Mouse (Mus musculus) liver, adult 2 months (tissue): Measurements from ENCODE around the gene Cfap54.

Experiments
- CTCF ChIP-seq: fragments of 200-500 bp; IDR thresholded peaks from 2 replicates; pipeline ENCODE4 v1.5.1; 2011; ENCODE audit warnings: low read depth, low read length, control low read depth
- POLR2A ChIP-seq: fragments of 200-500 bp; IDR thresholded peaks from 2 replicates; pipeline ENCODE4 v1.6.1; 2011; ENCODE audit warnings: low read length, control low read depth; ENCODE audit not compliant: insufficient read depth; ENCODE audit errors: extremely low read depth

GRCm38 (mm10) chr10:93098211-93098805 lies 16.9 kb upstream of the Cfap54 start:
- no peak for TF ChIP-seq POLR2A
- TF ChIP-seq CTCF: no peak
